Mouse (Mus musculus): ENCODE measurements at regions not wholly inside any gene's neighbourhood (a gene's known extent, or its start where the extent isn't known, plus 50 kb on each side); places are given as distances from the start of the nearest gene placed in this dataset.
A peak's percentile ranks its signal among the peaks of the same experiment; 100 is the strongest.

GRCm38 (mm10) chr15:85679864-85680428 lies 54.8 kb upstream of the Ppara start:
- Histone ChIP-seq H3K4me1 (replicated peaks; ENCODE audit: control insufficient read depth, insufficient read depth, low read length) (0 out of 2 replicates have a peak, but pooled peaks cover 4% of the 10 kb centered on the region), H3K4me3 (ENCODE audit: low read depth, low read length) (no peak overlapping the region), H3K27ac (ENCODE audit: low read depth, low read length) (no peak overlapping the region), H3K4me2 (replicated peaks; ENCODE audit: low read depth) (no peak overlapping the region), H3K9ac (ENCODE audit: low read depth, low read length) (no peak overlapping the region), H3K9me3 (ENCODE audit: control insufficient read depth) (no peaks in the 10 kb centered on the region), H3K27me3 (replicated peaks; ENCODE audit: control insufficient read depth, insufficient read depth, low read length) (peaks cover 3% of the 10 kb centered on the region; the same call in 1 of the 2 replicates), H3K36me3 (ENCODE audit: control insufficient read depth, insufficient read depth) (0 out of 2 replicates have a peak, but pooled peaks cover 9% of the 10 kb centered on the region)
- 74% methylated on average over 10 of the region's 10 CpGs for WGBS
- no peak for TF ChIP-seq CTCF (IDR thresholded peaks at IDR 0.05; ENCODE audit: low read depth)
- no peak for ATAC-seq

- peaks cover 3% of the 10 kb centered on the region; the same call in 1 of the 2 replicates for H3K27me3 ChIP-seq (replicated peaks; ENCODE audit: control insufficient read depth, insufficient read depth, low read length)
- 0 out of 2 replicates have a peak, but pooled peaks cover 9% of the 10 kb centered on the region for H3K36me3 ChIP-seq (ENCODE audit: control insufficient read depth, insufficient read depth)
- no peak for TF ChIP-seq CTCF (IDR thresholded peaks at IDR 0.05; ENCODE audit: low read depth)
- H3K9ac ChIP-seq (ENCODE audit: low read depth, low read length) = no peak overlapping the region
- no peak overlapping the region for H3K4me3 ChIP-seq (ENCODE audit: low read depth, low read length)
- no peak overlapping the region for H3K27ac ChIP-seq (ENCODE audit: low read depth, low read length)
- no peak overlapping the region for H3K4me2 ChIP-seq (replicated peaks; ENCODE audit: low read depth)
- H3K4me1 ChIP-seq (replicated peaks; ENCODE audit: control insufficient read depth, insufficient read depth, low read length) = peaks cover 4% of the 10 kb centered on the region; the same call in 1 of the 2 replicates
- no peaks in the 10 kb centered on the region for H3K9me3 ChIP-seq (ENCODE audit: control insufficient read depth)
- no peak for ATAC-seq
- WGBS = 49% methylated on average over 13 of the region's 13 CpGs
Observed at GRCm38 (mm10) chr15:85680460-85681224, 54.1 kb upstream of the Ppara start.

DNA sequence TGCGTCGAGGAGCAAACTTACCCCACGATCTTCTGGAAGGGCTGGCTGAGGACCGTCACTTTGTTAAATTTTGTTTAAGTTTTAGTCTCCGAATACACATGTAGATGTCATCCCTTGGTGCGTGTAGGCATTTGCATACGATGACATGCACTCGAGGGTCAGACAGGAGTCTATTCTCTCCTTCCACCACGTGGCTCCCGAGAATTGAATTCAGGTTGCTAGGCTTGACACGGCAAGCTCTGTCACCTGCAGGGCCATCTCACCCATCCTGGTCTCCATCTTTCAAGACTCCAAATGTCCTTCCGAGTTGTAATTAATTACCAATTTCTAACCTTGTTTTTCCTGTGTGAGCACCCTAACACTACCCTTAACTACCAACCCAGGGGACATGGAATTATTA lies 52.7 kb upstream of the Ppara start:
- no peak overlapping the region for H3K27ac ChIP-seq (ENCODE audit: low read depth, low read length)
- no peaks in the 10 kb centered on the region for H3K9me3 ChIP-seq (ENCODE audit: control insufficient read depth)
- H3K4me2 ChIP-seq (replicated peaks; ENCODE audit: low read depth) = no peak overlapping the region
- H3K4me3 ChIP-seq (ENCODE audit: low read depth, low read length) = no peak overlapping the region
- ATAC-seq = no peak
- H3K36me3 ChIP-seq (ENCODE audit: control insufficient read depth, insufficient read depth) = peaks cover 9% of the 10 kb centered on the region; the same call in 1 of the 2 replicates
- WGBS = 84% methylated on average over 12 of the region's 12 CpGs
- H3K27me3 ChIP-seq (replicated peaks; ENCODE audit: control insufficient read depth, insufficient read depth, low read length) = no peaks in the 10 kb centered on the region; the same call in 1 of the 2 replicates
- H3K4me1 ChIP-seq (replicated peaks; ENCODE audit: control insufficient read depth, insufficient read depth, low read length) = peaks cover 4% of the 10 kb centered on the region; the same call in 1 of the 2 replicates
- TF ChIP-seq CTCF (IDR thresholded peaks at IDR 0.05; ENCODE audit: low read depth) = no peak
- H3K9ac ChIP-seq (ENCODE audit: low read depth, low read length) = no peak overlapping the region

- WGBS = 33% methylated on average over 6 of the region's 6 CpGs
- Histone ChIP-seq H3K9me3 (ENCODE audit: control insufficient read depth) (no peaks in the 10 kb centered on the region), H3K27ac (ENCODE audit: low read depth, low read length) (no peak overlapping the region), H3K36me3 (ENCODE audit: control insufficient read depth, insufficient read depth) (peaks cover 9% of the 10 kb centered on the region; the same call in 1 of the 2 replicates), H3K4me3 (ENCODE audit: low read depth, low read length) (no peak overlapping the region), H3K4me2 (replicated peaks; ENCODE audit: low read depth) (peak overlapping the region; percentile 1; the same call in 1 of the 2 replicates), H3K4me1 (replicated peaks; ENCODE audit: control insufficient read depth, insufficient read depth, low read length) (peaks cover 4% of the 10 kb centered on the region; the same call in 1 of the 2 replicates), H3K9ac (ENCODE audit: low read depth, low read length) (no peak overlapping the region), H3K27me3 (replicated peaks; ENCODE audit: control insufficient read depth, insufficient read depth, low read length) (no peaks in the 10 kb centered on the region; the same call in 1 of the 2 replicates)
- no peak for TF ChIP-seq CTCF (IDR thresholded peaks at IDR 0.05; ENCODE audit: low read depth)
- ATAC-seq = 0 out of 2 replicates have a peak, but pooled peaks have one; percentile 34
Observed at GRCm38 (mm10) chr15:85682780-85683179, 52.0 kb upstream of the Ppara start.

GRCm38 (mm10) chr15:85683271-85683670 lies 51.5 kb upstream of the Ppara start:
- Histone ChIP-seq H3K27me3 (replicated peaks; ENCODE audit: control insufficient read depth, insufficient read depth, low read length) (no peaks in the 10 kb centered on the region; the same call in 1 of the 2 replicates), H3K4me1 (replicated peaks; ENCODE audit: control insufficient read depth, insufficient read depth, low read length) (peaks cover 4% of the 10 kb centered on the region; the same call in 1 of the 2 replicates), H3K4me2 (replicated peaks; ENCODE audit: low read depth) (peak overlapping the region; percentile 1; the same call in 1 of the 2 replicates), H3K27ac (ENCODE audit: low read depth, low read length) (no peak overlapping the region), H3K36me3 (ENCODE audit: control insufficient read depth, insufficient read depth) (peaks cover 9% of the 10 kb centered on the region; the same call in 1 of the 2 replicates), H3K4me3 (ENCODE audit: low read depth, low read length) (no peak overlapping the region), H3K9ac (ENCODE audit: low read depth, low read length) (no peak overlapping the region), H3K9me3 (ENCODE audit: control insufficient read depth) (no peaks in the 10 kb centered on the region)
- no peak for TF ChIP-seq CTCF (IDR thresholded peaks at IDR 0.05; ENCODE audit: low read depth)
- WGBS = 85% methylated on average over 6 of the region's 6 CpGs
- no peak for ATAC-seq

- ATAC-seq = no peak
- H3K9ac ChIP-seq (ENCODE audit: low read depth, low read length) = no peak overlapping the region
- no peak overlapping the region for H3K4me2 ChIP-seq (replicated peaks; ENCODE audit: low read depth)
- no peak for TF ChIP-seq CTCF (IDR thresholded peaks at IDR 0.05; ENCODE audit: low read depth)
- no peaks in the 10 kb centered on the region for H3K27me3 ChIP-seq (replicated peaks; ENCODE audit: control insufficient read depth, insufficient read depth, low read length)
- WGBS = 96% methylated on average over 4 of the region's 4 CpGs
- H3K27ac ChIP-seq (ENCODE audit: low read depth, low read length) = no peak overlapping the region
- peaks cover 13% of the 10 kb centered on the region for H3K36me3 ChIP-seq (ENCODE audit: control insufficient read depth, insufficient read depth)
- no peak overlapping the region for H3K4me3 ChIP-seq (ENCODE audit: low read depth, low read length)
- H3K4me1 ChIP-seq (replicated peaks; ENCODE audit: control insufficient read depth, insufficient read depth, low read length) = peaks cover 4% of the 10 kb centered on the region; the same call in 1 of the 2 replicates
- no peaks in the 10 kb centered on the region for H3K9me3 ChIP-seq (ENCODE audit: control insufficient read depth)
Observed at GRCm38 (mm10) chr15:85683716-85684115, 51.1 kb upstream of the Ppara start.
